Mouse (Mus musculus) forebrain, embryonic 11.5 days (tissue): ENCODE data around the gene Khsrp. TPM values are rescaled to one million over a fixed set of nuclear protein-coding genes. Genes with fewer than 3 reads are reported as not detected.
"Not testable (repeated sequence)": the region's sequence is repeated elsewhere in the genome, so short reads cannot be mapped to it uniquely, and the experiment has no call there.

Source experiments
- ATAC-seq: fragments of 200-750 bp; cut with Nextera tagmentation; replicated peaks from 2 replicates; pipeline ENCODE4 v1.8.0; 2017; ENCODE audit warnings: moderate TSS enrichment; ENCODE audit not compliant: low FRiP score
- DNase-seq: peaks from one replicate; pipeline ENCODE4 v3.0.0-alpha.2; 2017; ENCODE audit warnings: low spot score
- H3K27ac ChIP-seq: fragments of 300-500 bp; sonication (generic); 2 replicates; pipeline ENCODE4 v1.5.1; 2014; ENCODE audit warnings: low read depth, low read length
- H3K27me3 ChIP-seq: fragments of 300-500 bp; sonication (generic); 2 replicates; pipeline ENCODE4 v1.6.1; 2014; ENCODE audit warnings: mild to moderate bottlenecking, low read length, mixed read lengths; ENCODE audit not compliant: control insufficient read depth, insufficient read depth
- H3K36me3 ChIP-seq: fragments of 300-500 bp; sonication (generic); 2 replicates; pipeline ENCODE4 v1.6.1; 2014; ENCODE audit warnings: mild to moderate bottlenecking, low read length, moderate library complexity, mixed read lengths; ENCODE audit not compliant: control insufficient read depth, insufficient read depth
- H3K4me1 ChIP-seq: fragments of 300-500 bp; sonication (generic); replicated peaks from 2 replicates; pipeline ENCODE4 v1.6.1; 2014; ENCODE audit warnings: low read length, mixed read lengths; ENCODE audit not compliant: control insufficient read depth, insufficient read depth
- H3K4me2 ChIP-seq: fragments of 300-500 bp; sonication (generic); 2 replicates; pipeline ENCODE4 v1.6.1; 2014; ENCODE audit warnings: low read depth, mild to moderate bottlenecking, low read length, moderate library complexity, mixed read lengths; ENCODE audit not compliant: severe bottlenecking
- H3K4me3 ChIP-seq: fragments of 300-500 bp; sonication (generic); 2 replicates; pipeline ENCODE4 v1.5.1; 2014; ENCODE audit warnings: low read depth, low read length
- H3K9ac ChIP-seq: fragments of 300-500 bp; sonication (generic); 2 replicates; pipeline ENCODE4 v1.6.1; 2014; ENCODE audit warnings: low read length
- H3K9me3 ChIP-seq: fragments of 300-500 bp; sonication (generic); 2 replicates; pipeline ENCODE4 v1.6.1; 2016; ENCODE audit warnings: low read length, mixed read lengths; ENCODE audit not compliant: control insufficient read depth
- WGBS: fragments of 180-500 bp; shearing (Covaris S2); extraction: QIAGEN DNeasy Blood & Tissue Kit; methylation state at CpG from one replicate; pipeline ENCODE4 v1.1.7; 2014; 5-methylcytosine and 5-hydroxymethylcytosine counted together
- polyA plus RNA-seq: library from polyadenylated mRNA; unstranded; fragments of >200 nt; fragmentation: Nextera tagmentation; extraction: Ambion mirVana; gene quantifications from 2 replicates; pipeline ENCODE4 v1.2.1, GENCODE M21; 2014

The Khsrp gene
- polyA plus RNA-seq, 1 experiment from 2014 or later, result 62.9 TPM

- H3K4me2 ChIP-seq, result peak overlapping the region; percentile 42; the same call in 1 of the 2 replicates
- ATAC-seq (no peak), DNase-seq (peak; percentile 62)
- peaks cover 16% of the 10 kb centered on the region; the same call in 1 of the 2 replicates for H3K4me1 ChIP-seq
- no peak overlapping the region for H3K4me3 ChIP-seq
- no peaks in the 10 kb centered on the region for H3K9me3 ChIP-seq
- 1% methylated on average over 22 of the region's 22 CpGs for WGBS
- H3K36me3 ChIP-seq, result no peaks in the 10 kb centered on the region
- no peak overlapping the region for H3K27ac ChIP-seq
- peaks cover 27% of the 10 kb centered on the region for H3K27me3 ChIP-seq
- no peak overlapping the region for H3K9ac ChIP-seq
Measured at GRCm38 (mm10) chr17:57062548-57062947, 31.2 kb upstream of the Khsrp start.

GRCm38 (mm10) chr17:57062011-57062521 is 30.7 kb upstream of the Khsrp start:
- ATAC-seq (no peak), DNase-seq (peak; percentile 57)
- H3K4me1 ChIP-seq, result peaks cover 16% of the 10 kb centered on the region; the same call in 1 of the 2 replicates
- H3K27ac ChIP-seq, result no peak overlapping the region
- H3K27me3 ChIP-seq, result peaks cover 27% of the 10 kb centered on the region
- peak overlapping the region; percentile 20 for H3K4me3 ChIP-seq
- no peak overlapping the region for H3K9ac ChIP-seq
- H3K36me3 ChIP-seq, result no peaks in the 10 kb centered on the region
- peak overlapping the region; percentile 42; the same call in 1 of the 2 replicates for H3K4me2 ChIP-seq
- no peaks in the 10 kb centered on the region for H3K9me3 ChIP-seq
- under 1% methylated on average over 38 of the region's 39 CpGs for WGBS

- ATAC-seq (no peak), DNase-seq (no peak)
- Histone ChIP-seq H3K4me2 (peak overlapping the region; percentile 69), H3K27ac (no peak overlapping the region), H3K36me3 (no peaks in the 10 kb centered on the region), H3K9ac (no peak overlapping the region), H3K27me3 (peaks cover 27% of the 10 kb centered on the region), H3K4me3 (peak overlapping the region; percentile 70), H3K9me3 (no peaks in the 10 kb centered on the region), H3K4me1 (peaks cover 16% of the 10 kb centered on the region; the same call in 1 of the 2 replicates)
- WGBS, result 42% methylated on average over 10 of the region's 10 CpGs
Measured at GRCm38 (mm10) chr17:57061069-57061468, 29.7 kb upstream of the Khsrp start.

GRCm38 (mm10) chr17:57060231-57060801 is 29.0 kb upstream of the Khsrp start:
- Histone ChIP-seq H3K4me1 (peaks cover 16% of the 10 kb centered on the region; the same call in 1 of the 2 replicates), H3K9ac (peak overlapping the region; percentile 69), H3K27me3 (peaks cover 27% of the 10 kb centered on the region), H3K9me3 (no peaks in the 10 kb centered on the region), H3K36me3 (no peaks in the 10 kb centered on the region), H3K4me2 (peak overlapping the region; percentile 69), H3K27ac (peak overlapping the region; percentile 68; the same call in 1 of the 2 replicates), H3K4me3 (peak overlapping the region; percentile 70)
- peak; percentile 96 for DNase-seq
- ATAC-seq, result peak; percentile 91
- WGBS, result under 1% methylated on average over 44 of the region's 44 CpGs

GRCm38 (mm10) chr17:57059486-57059977 is 28.2 kb upstream of the Khsrp start, which contains the start of gene Slc25a23:
Gene Slc25a23 (minus strand): TSS chr17:57059863.
- peaks cover 16% of the 10 kb centered on the region; the same call in 1 of the 2 replicates for H3K4me1 ChIP-seq
- WGBS, result under 1% methylated on average over 36 of the region's 45 CpGs
- ATAC-seq (peak; percentile 75), DNase-seq (peak; percentile 93)
- peak within 1 kb of the TSS; percentile 70 for H3K4me3 ChIP-seq
- H3K4me2 ChIP-seq, result peak within 1 kb of the TSS; percentile 69
- peak within 1 kb of the TSS; percentile 68; the same call in 1 of the 2 replicates for H3K27ac ChIP-seq
- H3K9me3 ChIP-seq, result no peaks in the 10 kb centered on the region
- peak within 1 kb of the TSS; percentile 69 for H3K9ac ChIP-seq
- H3K27me3 ChIP-seq, result peaks cover 27% of the 10 kb centered on the region
- no peaks in the 10 kb centered on the region for H3K36me3 ChIP-seq

GRCm38 (mm10) chr17:57058891-57059485 is 27.7 kb upstream of the Khsrp start, which contains the start of gene Crb3:
Gene Crb3 (plus strand): TSS chr17:57059105.
- WGBS, result 1% methylated on average over 13 of the region's 22 CpGs
- Histone ChIP-seq H3K27ac (peak within 1 kb of the TSS; percentile 68; the same call in 1 of the 2 replicates), H3K27me3 (peaks cover 27% of the 10 kb centered on the region), H3K9ac (peak within 1 kb of the TSS; percentile 69), H3K4me2 (peak within 1 kb of the TSS; percentile 69), H3K4me3 (peak within 1 kb of the TSS; percentile 70), H3K4me1 (peaks cover 16% of the 10 kb centered on the region; the same call in 1 of the 2 replicates), H3K9me3 (no peaks in the 10 kb centered on the region), H3K36me3 (no peaks in the 10 kb centered on the region)
- no peak; the same call in none of the 2 replicates for ATAC-seq
- peak; percentile 75 for DNase-seq

- WGBS, result 94% methylated on average over 3 of the region's 3 CpGs
- ATAC-seq, result no peak
Measured at GRCm38 (mm10) chr17:57056246-57056645, 24.9 kb upstream of the Khsrp start.

GRCm38 (mm10) chr17:57051679-57052078 is 20.4 kb upstream of the Khsrp start:
- H3K4me2 ChIP-seq, DNase-seq, H3K4me3 ChIP-seq, H3K27me3 ChIP-seq, H3K27ac ChIP-seq, H3K9ac ChIP-seq, H3K4me1 ChIP-seq, H3K36me3 ChIP-seq, ATAC-seq, H3K9me3 ChIP-seq: not testable (repeated sequence)
- 89% methylated on average over 4 of the region's 4 CpGs for WGBS

More at GRCm38 (mm10) chr17:57056246-57056645, 24.9 kb upstream of the Khsrp start:
- Histone ChIP-seq H3K27me3 (peaks cover 4% of the 10 kb centered on the region), H3K27ac (no peak overlapping the region), H3K4me1 (peaks cover 9% of the 10 kb centered on the region; the same call in 1 of the 2 replicates), H3K4me2 (no peak overlapping the region), H3K9me3 (no peaks in the 10 kb centered on the region), H3K36me3 (no peaks in the 10 kb centered on the region), H3K9ac (no peak overlapping the region), H3K4me3 (no peak overlapping the region)
- DNase-seq, result no peak
